Comparison of ENCODE assay signal across 25 mouse cellular contexts in the genomic region with DNA sequence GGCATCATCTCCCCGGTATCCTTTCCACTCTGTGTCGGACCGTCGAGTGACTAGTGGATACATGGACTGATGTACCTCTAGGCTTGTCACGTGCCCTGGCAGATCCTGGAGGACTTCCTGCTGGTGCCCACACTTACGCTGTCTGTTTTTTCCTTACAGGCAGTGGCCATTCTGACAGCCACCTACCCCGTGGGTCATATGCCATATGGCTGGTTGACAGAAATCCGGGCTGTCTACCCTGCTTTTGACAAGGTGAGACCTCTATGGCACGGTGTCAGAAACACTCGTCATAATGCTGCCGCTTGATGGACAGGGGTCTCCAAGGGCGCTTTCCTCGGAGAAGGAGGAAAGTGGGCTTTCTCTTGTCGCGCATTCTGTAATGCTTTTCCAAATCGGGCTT.
"Had no signal": no experiment of that assay in that cellular context is flagged by ENCODE, and none has a peak within 500 bp of the region (broad histone marks: within the 10 kb centered on the region; RNA-seq: fewer than 3 reads in every experiment).

No protein-coding gene starts in this region.

- ATAC-seq: hindbrain, postnatal 0 days; intestine, embryonic 16.5 days; liver, postnatal 0 days had no signal

- DNase-seq: gastrocnemius, postnatal 14 days; gastrocnemius, postnatal 36 days; heart, adult 11 months; heart, adult 2 months; heart, postnatal 14 days; heart, postnatal 36 days; kidney, adult 11 months; kidney, adult 2 months; kidney, adult 9 months; kidney, postnatal 14 days; kidney, postnatal 4 days; liver; liver, embryonic 13.5 days; liver, postnatal 0 days had no signal

- H3K4me3 ChIP-seq: heart, adult 2 months; heart, embryonic 13.5 days; heart, embryonic 15.5 days; hindbrain, embryonic 13.5 days; hindbrain, embryonic 15.5 days; kidney, embryonic 15.5 days; limb, embryonic 10.5 days; limb, embryonic 12.5 days; liver, embryonic 13.5 days; liver, embryonic 15.5 days had no signal

- H3K27ac ChIP-seq: heart, adult 2 months; heart, embryonic 13.5 days; heart, embryonic 15.5 days; hindbrain, embryonic 13.5 days; hindbrain, embryonic 15.5 days; hindbrain, postnatal 0 days; kidney, embryonic 15.5 days; kidney, postnatal 0 days; limb, embryonic 10.5 days; limb, embryonic 12.5 days; liver, embryonic 13.5 days; liver, embryonic 15.5 days had no signal
